Mouse (Mus musculus) stomach, embryonic 14.5 days (tissue): Measurements from ENCODE around the gene Ltbp1. TPM values are rescaled to one million over a fixed set of nuclear protein-coding genes. Genes with fewer than 3 reads are reported as not detected.

Experiments
- ATAC-seq: fragments of 200-750 bp; cut with Nextera tagmentation; 2 replicates; pipeline ENCODE4 v1.8.0; 2017; ENCODE audit warnings: low read depth, moderate TSS enrichment; ENCODE audit not compliant: insufficient number of reproducible peaks, insufficient read depth, low FRiP score
- H3K27ac ChIP-seq: fragments of 300-500 bp; sonication (generic); 2 replicates; pipeline ENCODE4 v1.5.1; 2014; ENCODE audit warnings: mild to moderate bottlenecking, low read length, moderate library complexity, mixed read lengths
- H3K27me3 ChIP-seq: fragments of 300-500 bp; sonication (generic); 2 replicates; pipeline ENCODE4 v1.6.1; 2014; ENCODE audit warnings: low read length, control low read depth, mixed read lengths; ENCODE audit not compliant: control insufficient read depth, insufficient read depth
- H3K36me3 ChIP-seq: fragments of 300-500 bp; sonication (generic); 2 replicates; pipeline ENCODE4 v1.6.1; 2014; ENCODE audit warnings: mild to moderate bottlenecking, control low read depth, low read length, moderate library complexity, mixed read lengths; ENCODE audit not compliant: control insufficient read depth, insufficient read depth
- H3K4me1 ChIP-seq: fragments of 300-500 bp; sonication (generic); 2 replicates; pipeline ENCODE4 v1.6.1; 2014; ENCODE audit warnings: low read length, control low read depth, mixed read lengths; ENCODE audit not compliant: control insufficient read depth, insufficient read depth
- H3K4me2 ChIP-seq: fragments of 300-500 bp; sonication (generic); replicated peaks from 2 replicates; pipeline ENCODE4 v1.6.1; 2014; ENCODE audit warnings: low read depth, low read length, control low read depth
- H3K4me3 ChIP-seq: fragments of 300-500 bp; sonication (generic); 2 replicates; pipeline ENCODE4 v1.5.1; 2014; ENCODE audit warnings: low read depth, low read length, control low read depth
- H3K9ac ChIP-seq: fragments of 300-500 bp; sonication (generic); replicated peaks from 2 replicates; pipeline ENCODE4 v1.6.1; 2014; ENCODE audit warnings: low read depth, mild to moderate bottlenecking, control low read depth, low read length, moderate library complexity, mixed read lengths
- H3K9me3 ChIP-seq: fragments of 300-500 bp; sonication (generic); 2 replicates; pipeline ENCODE4 v1.6.1; 2016; ENCODE audit warnings: low read depth, low read length, control low read depth; ENCODE audit not compliant: control insufficient read depth
- WGBS: fragments of 180-500 bp; shearing (Covaris S2); extraction: QIAGEN DNeasy Blood & Tissue Kit; methylation state at CpG from one replicate; pipeline ENCODE4 v1.1.7; 2014; 5-methylcytosine and 5-hydroxymethylcytosine counted together
- polyA plus RNA-seq: library from polyadenylated mRNA; unstranded; fragments of >200 nt; fragmentation: Nextera tagmentation; extraction: Ambion mirVana; gene quantifications from 2 replicates; pipeline ENCODE4 v1.2.1, GENCODE M21; 2014

The Ltbp1 gene
- polyA plus RNA-seq, 1 experiment from 2014 or later: 49.3 TPM

- ATAC-seq: no peak
- no peaks in the 10 kb centered on the region for H3K27me3 ChIP-seq
- H3K4me3 ChIP-seq: no peak overlapping the region
- no peak overlapping the region for H3K27ac ChIP-seq
- H3K4me1 ChIP-seq: no peaks in the 10 kb centered on the region
- no peaks in the 10 kb centered on the region; the same call in 1 of the 2 replicates for H3K36me3 ChIP-seq
- no peak overlapping the region for H3K9ac ChIP-seq
- H3K9me3 ChIP-seq: no peaks in the 10 kb centered on the region
- H3K4me2 ChIP-seq: no peak overlapping the region
- 89% methylated on average over 3 of the region's 3 CpGs for whole genome bisulfite sequencing
Observed at GRCm38 (mm10) chr17:75237456-75237855, 232.1 kb downstream of the Ltbp1 start.

GRCm38 (mm10) chr17:75238655-75239054, 233.3 kb downstream of the Ltbp1 start:
- WGBS: 90% methylated on average over 2 of the region's 2 CpGs
- no peaks in the 10 kb centered on the region for H3K4me1 ChIP-seq

GRCm38 (mm10) chr17:75239545-75239944, 234.2 kb downstream of the Ltbp1 start:
- 86% methylated on average over 3 of the region's 3 CpGs for WGBS
- no peaks in the 10 kb centered on the region for H3K4me1 ChIP-seq
- H3K9ac ChIP-seq: no peak overlapping the region
- H3K27ac ChIP-seq: no peak overlapping the region
- H3K27me3 ChIP-seq: no peaks in the 10 kb centered on the region
- H3K4me3 ChIP-seq: no peak overlapping the region
- no peak for ATAC-seq
- no peaks in the 10 kb centered on the region for H3K9me3 ChIP-seq
- H3K4me2 ChIP-seq: no peak overlapping the region
- H3K36me3 ChIP-seq: peaks cover 3% of the 10 kb centered on the region; the same call in 1 of the 2 replicates

More at GRCm38 (mm10) chr17:75238655-75239054, 233.3 kb downstream of the Ltbp1 start:
- Histone ChIP-seq H3K36me3 (no peaks in the 10 kb centered on the region; the same call in 1 of the 2 replicates), H3K9me3 (no peaks in the 10 kb centered on the region), H3K27ac (no peak overlapping the region), H3K27me3 (no peaks in the 10 kb centered on the region), H3K9ac (no peak overlapping the region), H3K4me3 (no peak overlapping the region), H3K4me2 (no peak overlapping the region)
- ATAC-seq: no peak

- ATAC-seq: no peak
Observed at GRCm38 (mm10) chr17:75242086-75242485, 236.7 kb downstream of the Ltbp1 start.

GRCm38 (mm10) chr17:75243221-75243620, 237.9 kb downstream of the Ltbp1 start:
- peaks cover 3% of the 10 kb centered on the region; the same call in 1 of the 2 replicates for H3K36me3 ChIP-seq
- no peak overlapping the region for H3K27ac ChIP-seq
- WGBS: 75% methylated on average over 1 of the region's 1 CpGs
- H3K9me3 ChIP-seq: no peaks in the 10 kb centered on the region
- no peak overlapping the region for H3K4me3 ChIP-seq
- H3K4me1 ChIP-seq: no peaks in the 10 kb centered on the region
- no peak for ATAC-seq
- no peaks in the 10 kb centered on the region for H3K27me3 ChIP-seq
- H3K9ac ChIP-seq: no peak overlapping the region
- H3K4me2 ChIP-seq: no peak overlapping the region

More at GRCm38 (mm10) chr17:75242086-75242485, 236.7 kb downstream of the Ltbp1 start:
- H3K9me3 ChIP-seq: no peaks in the 10 kb centered on the region
- 100% methylated on average over 1 of the region's 1 CpGs for WGBS
- no peak overlapping the region for H3K4me2 ChIP-seq
- no peak overlapping the region for H3K9ac ChIP-seq
- H3K27ac ChIP-seq: no peak overlapping the region
- no peak overlapping the region for H3K4me3 ChIP-seq
- peaks cover 3% of the 10 kb centered on the region; the same call in 1 of the 2 replicates for H3K36me3 ChIP-seq
- H3K4me1 ChIP-seq: no peaks in the 10 kb centered on the region
- no peaks in the 10 kb centered on the region for H3K27me3 ChIP-seq

GRCm38 (mm10) chr17:75244148-75244547, 238.8 kb downstream of the Ltbp1 start:
- 87% methylated on average over 3 of the region's 3 CpGs for WGBS

GRCm38 (mm10) chr17:75245085-75245484, 239.7 kb downstream of the Ltbp1 start:
- Histone ChIP-seq H3K4me1 (no peaks in the 10 kb centered on the region), H3K4me3 (no peak overlapping the region), H3K9me3 (no peaks in the 10 kb centered on the region), H3K27me3 (no peaks in the 10 kb centered on the region), H3K4me2 (no peak overlapping the region), H3K36me3 (peaks cover 3% of the 10 kb centered on the region; the same call in 1 of the 2 replicates), H3K9ac (no peak overlapping the region), H3K27ac (no peak overlapping the region)
- no peak for ATAC-seq
- WGBS: 90% methylated on average over 7 of the region's 7 CpGs

More at GRCm38 (mm10) chr17:75244148-75244547, 238.8 kb downstream of the Ltbp1 start:
- Histone ChIP-seq H3K27ac (no peak overlapping the region), H3K9ac (no peak overlapping the region), H3K4me3 (no peak overlapping the region), H3K27me3 (no peaks in the 10 kb centered on the region), H3K4me2 (no peak overlapping the region), H3K4me1 (no peaks in the 10 kb centered on the region), H3K36me3 (peaks cover 3% of the 10 kb centered on the region; the same call in 1 of the 2 replicates), H3K9me3 (no peaks in the 10 kb centered on the region)
- no peak for ATAC-seq

GRCm38 (mm10) chr17:75248632-75249031, 243.3 kb downstream of the Ltbp1 start:
- Histone ChIP-seq H3K27me3 (no peaks in the 10 kb centered on the region), H3K27ac (no peak overlapping the region), H3K36me3 (peaks cover 3% of the 10 kb centered on the region; the same call in 1 of the 2 replicates), H3K9ac (no peak overlapping the region), H3K4me2 (no peak overlapping the region), H3K4me1 (no peaks in the 10 kb centered on the region), H3K4me3 (no peak overlapping the region), H3K9me3 (no peaks in the 10 kb centered on the region)
- ATAC-seq: no peak
- 46% methylated on average over 10 of the region's 10 CpGs for WGBS

- no peaks in the 10 kb centered on the region for H3K36me3 ChIP-seq
- no peaks in the 10 kb centered on the region for H3K4me1 ChIP-seq
- no peaks in the 10 kb centered on the region for H3K27me3 ChIP-seq
- H3K4me3 ChIP-seq: no peak overlapping the region
- ATAC-seq: no peak
- H3K9ac ChIP-seq: no peak overlapping the region
- WGBS: 64% methylated on average over 6 of the region's 6 CpGs
- H3K9me3 ChIP-seq: no peaks in the 10 kb centered on the region
- H3K4me2 ChIP-seq: no peak overlapping the region
- H3K27ac ChIP-seq: no peak overlapping the region
Observed at GRCm38 (mm10) chr17:75250571-75250970, 245.2 kb downstream of the Ltbp1 start.
